Mouse (Mus musculus) embryonic facial prominence, embryonic 10.5 days (tissue): ENCODE measurements around the gene Ndufv3. TPM values are rescaled to one million over a fixed set of nuclear protein-coding genes. Genes with fewer than 3 reads are reported as not detected.
A peak's percentile ranks its signal among the peaks of the same experiment; 100 is the strongest.
"Not testable (repeated sequence)": the region's sequence is repeated elsewhere in the genome, so short reads cannot be mapped to it uniquely, and the experiment has no call there.

ENCODE experiments used
- DNase-seq: peaks from one replicate; pipeline ENCODE4 v3.0.0-alpha.2; 2017; ENCODE audit warnings: low spot score
- H3K27ac ChIP-seq: fragments of 300-500 bp; sonication (generic); replicated peaks from 2 replicates; pipeline ENCODE4 v1.5.1; 2016; ENCODE audit warnings: mild to moderate bottlenecking
- H3K27me3 ChIP-seq: fragments of 300-500 bp; sonication (generic); replicated peaks from 2 replicates; pipeline ENCODE4 v1.6.1; 2016; ENCODE audit warnings: low read depth, mild to moderate bottlenecking; ENCODE audit not compliant: poor library complexity, severe bottlenecking
- H3K36me3 ChIP-seq: fragments of 300-500 bp; sonication (generic); replicated peaks from 2 replicates; pipeline ENCODE4 v1.6.1; 2016; ENCODE audit warnings: mild to moderate bottlenecking, moderate library complexity
- H3K4me1 ChIP-seq: fragments of 300-500 bp; sonication (generic); 2 replicates; pipeline ENCODE4 v1.6.1; 2016
- H3K4me3 ChIP-seq: fragments of 300-500 bp; sonication (generic); 2 replicates; pipeline ENCODE4 v1.5.1; 2016; ENCODE audit warnings: mild to moderate bottlenecking, moderate library complexity
- H3K9me3 ChIP-seq: fragments of 300-500 bp; sonication (generic); 2 replicates; pipeline ENCODE4 v1.6.1; 2016; ENCODE audit warnings: mild to moderate bottlenecking
- WGBS: fragments of 180-500 bp; shearing (Covaris S2); methylation state at CpG from one replicate; pipeline ENCODE4 v1.1.7; 2016; 5-methylcytosine and 5-hydroxymethylcytosine counted together
- polyA plus RNA-seq: library from polyadenylated mRNA; unstranded; fragments of >200 nt; fragmentation: Nextera tagmentation; extraction: Ambion mirVana; gene quantifications from 2 replicates; pipeline ENCODE4 v1.2.1, GENCODE M21; 2016

The Ndufv3 gene
- polyA plus RNA-seq, 1 experiment from 2014 or later, result 242 TPM

GRCm38 (mm10) chr17:31541460-31541831, 21.5 kb downstream of the Ndufv3 start:
- WGBS, result 48% methylated on average over 6 of the region's 6 CpGs
- no peaks in the 10 kb centered on the region for H3K36me3 ChIP-seq
- peak; percentile 39 for DNase-seq
- H3K27ac ChIP-seq, result peak overlapping the region; percentile 60; the same call in 1 of the 2 replicates
- H3K4me3 ChIP-seq, result no peak overlapping the region
- no peaks in the 10 kb centered on the region for H3K27me3 ChIP-seq
- no peaks in the 10 kb centered on the region for H3K9me3 ChIP-seq
- H3K4me1 ChIP-seq, result peaks cover 24% of the 10 kb centered on the region

DNA sequence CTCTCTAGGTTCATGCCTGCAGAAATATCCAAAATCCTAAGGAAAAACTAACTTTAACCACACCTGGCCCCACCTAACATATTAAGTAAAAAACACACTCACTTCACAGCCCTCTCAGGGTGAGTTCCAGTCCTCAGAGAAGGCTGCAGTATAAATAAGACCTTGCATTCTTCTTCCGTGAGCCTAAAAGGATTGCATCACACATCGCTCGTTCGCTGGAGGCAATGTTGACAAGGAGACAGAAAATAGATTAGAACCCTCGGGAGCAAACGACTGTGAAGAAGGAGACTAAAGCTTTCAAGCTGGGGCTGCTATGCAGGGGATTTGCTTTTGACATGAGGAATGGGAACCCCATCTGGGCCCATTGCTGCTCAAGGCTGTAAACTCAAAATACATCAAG, 23.7 kb downstream of the Ndufv3 start:
- H3K9me3 ChIP-seq, result no peaks in the 10 kb centered on the region
- H3K36me3 ChIP-seq, result no peaks in the 10 kb centered on the region
- 40% methylated on average over 6 of the region's 6 CpGs for WGBS
- H3K27ac ChIP-seq, result no peak overlapping the region
- H3K4me3 ChIP-seq, result no peak overlapping the region
- H3K27me3 ChIP-seq, result no peaks in the 10 kb centered on the region
- no peak for DNase-seq
- peaks cover 31% of the 10 kb centered on the region for H3K4me1 ChIP-seq

DNA sequence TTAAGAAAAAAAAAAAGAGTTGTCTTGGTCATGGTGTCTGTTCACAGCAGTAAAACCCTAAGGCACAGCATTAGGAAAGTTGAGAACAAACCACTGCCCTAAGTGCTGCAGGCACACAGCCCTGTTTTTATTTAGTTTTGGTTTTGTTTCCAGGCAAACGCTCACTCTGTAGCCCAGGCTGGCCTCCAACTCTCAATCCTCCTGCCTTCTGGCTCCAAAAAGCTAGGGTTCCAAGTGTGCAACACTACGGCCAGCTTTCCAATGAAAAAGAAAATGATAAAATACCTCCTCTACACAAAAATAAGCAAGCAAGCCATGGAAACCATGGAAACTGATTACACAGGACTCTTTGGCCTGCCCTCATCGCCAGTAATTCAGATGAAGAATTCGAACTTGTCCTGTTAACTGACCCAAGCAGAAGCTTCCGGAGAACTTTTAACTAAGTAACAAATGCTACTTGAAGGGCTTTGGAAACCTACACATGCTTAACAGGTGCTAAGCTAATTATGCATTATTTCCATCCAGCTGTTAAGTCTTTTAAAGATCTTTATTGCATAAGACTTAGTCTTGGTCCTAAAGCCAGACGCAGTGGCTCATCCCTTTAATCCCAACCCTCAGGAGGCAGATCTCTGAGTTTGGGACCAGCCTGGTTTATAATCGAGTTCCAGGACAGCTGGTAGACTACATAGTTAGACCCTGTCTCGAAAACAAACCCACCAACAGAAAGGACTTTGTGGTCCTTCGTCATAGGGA, 26.7 kb downstream of the Ndufv3 start:
- Histone ChIP-seq H3K4me1 (peaks cover 17% of the 10 kb centered on the region), H3K9me3 (peaks cover 3% of the 10 kb centered on the region; the same call in 1 of the 2 replicates), H3K4me3 (no peak overlapping the region), H3K27me3 (no peaks in the 10 kb centered on the region), H3K27ac (no peak overlapping the region), H3K36me3 (no peaks in the 10 kb centered on the region)
- WGBS, result 88% methylated on average over 9 of the region's 9 CpGs
- no peak for DNase-seq

GRCm38 (mm10) chr17:31547974-31548373, 28.1 kb downstream of the Ndufv3 start:
- no peak overlapping the region for H3K4me3 ChIP-seq
- H3K4me1 ChIP-seq, result peaks cover 12% of the 10 kb centered on the region
- H3K9me3 ChIP-seq, result peaks cover 3% of the 10 kb centered on the region; the same call in 1 of the 2 replicates
- no peak for DNase-seq
- H3K27ac ChIP-seq, result peak overlapping the region; percentile 71
- no peaks in the 10 kb centered on the region for H3K36me3 ChIP-seq
- WGBS, result 34% methylated on average over 3 of the region's 3 CpGs
- no peaks in the 10 kb centered on the region for H3K27me3 ChIP-seq

GRCm38 (mm10) chr17:31549389-31549788, 29.5 kb downstream of the Ndufv3 start:
- no peak for DNase-seq
- WGBS, result 66% methylated on average over 8 of the region's 8 CpGs

DNA sequence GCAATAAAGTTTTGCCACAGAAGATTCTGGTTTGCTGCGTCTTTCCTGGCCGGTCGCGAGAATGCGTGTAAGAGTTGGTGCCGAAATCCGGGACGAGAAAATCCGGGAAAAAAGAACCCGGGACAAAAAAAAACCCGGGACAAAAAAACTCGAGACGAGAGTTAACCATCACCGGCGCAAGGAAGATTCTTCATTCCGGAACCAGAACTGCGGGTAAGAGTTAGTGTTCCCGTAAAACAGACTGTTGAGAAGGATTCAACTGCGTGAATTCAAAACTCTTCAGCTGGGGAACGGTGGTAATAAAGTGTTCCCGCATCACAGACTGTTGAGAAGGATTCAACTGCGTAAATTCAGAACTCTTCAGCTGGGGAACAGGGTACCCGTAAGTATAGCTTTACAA, 32.7 kb downstream of the Ndufv3 start:
- peaks cover 19% of the 10 kb centered on the region for H3K4me1 ChIP-seq
- H3K27me3 ChIP-seq, H3K27ac ChIP-seq, DNase-seq, H3K4me3 ChIP-seq, H3K36me3 ChIP-seq, H3K9me3 ChIP-seq: not testable (repeated sequence)
- 94% methylated on average over 23 of the region's 23 CpGs for WGBS

More at GRCm38 (mm10) chr17:31549389-31549788, 29.5 kb downstream of the Ndufv3 start:
- Histone ChIP-seq H3K4me1 (peaks cover 12% of the 10 kb centered on the region), H3K4me3 (no peak overlapping the region), H3K9me3 (peaks cover 3% of the 10 kb centered on the region; the same call in 1 of the 2 replicates), H3K27ac (no peak overlapping the region), H3K27me3 (no peaks in the 10 kb centered on the region), H3K36me3 (no peaks in the 10 kb centered on the region)

DNA sequence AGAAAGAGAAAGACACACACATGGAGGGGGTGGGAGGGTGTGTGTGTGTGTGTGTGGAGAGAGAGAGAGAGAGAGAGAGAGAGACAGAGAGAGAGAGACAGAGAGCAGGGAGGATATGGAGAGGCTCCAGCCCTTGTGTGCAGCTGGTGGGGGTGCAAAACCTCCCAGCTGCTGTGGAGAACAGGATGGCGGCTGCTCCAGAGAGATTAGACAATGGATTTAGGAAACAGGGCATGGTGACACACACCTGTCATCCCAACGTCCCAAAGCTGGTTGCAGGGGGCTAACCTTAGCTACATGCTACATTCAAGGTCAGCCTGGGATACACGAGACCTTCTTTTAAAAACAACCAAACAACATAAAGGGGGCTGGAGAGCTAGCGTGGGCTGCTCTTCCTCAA, 36.3 kb downstream of the Ndufv3 start:
- Histone ChIP-seq H3K4me3 (no peak overlapping the region), H3K27me3 (no peaks in the 10 kb centered on the region), H3K36me3 (no peaks in the 10 kb centered on the region), H3K4me1 (peaks cover 19% of the 10 kb centered on the region), H3K27ac (peak overlapping the region; percentile 59), H3K9me3 (no peaks in the 10 kb centered on the region)
- DNase-seq, result no peak
- WGBS, result 77% methylated on average over 4 of the region's 4 CpGs

GRCm38 (mm10) chr17:31557124-31557880, 37.4 kb downstream of the Ndufv3 start:
- H3K27me3 ChIP-seq, result no peaks in the 10 kb centered on the region
- 58% methylated on average over 11 of the region's 11 CpGs for WGBS
- H3K4me1 ChIP-seq, result peaks cover 19% of the 10 kb centered on the region
- H3K4me3 ChIP-seq, result no peak overlapping the region
- no peaks in the 10 kb centered on the region for H3K36me3 ChIP-seq
- H3K9me3 ChIP-seq, result no peaks in the 10 kb centered on the region
- peak overlapping the region; percentile 77 for H3K27ac ChIP-seq
- DNase-seq, result peak; percentile 84

DNA sequence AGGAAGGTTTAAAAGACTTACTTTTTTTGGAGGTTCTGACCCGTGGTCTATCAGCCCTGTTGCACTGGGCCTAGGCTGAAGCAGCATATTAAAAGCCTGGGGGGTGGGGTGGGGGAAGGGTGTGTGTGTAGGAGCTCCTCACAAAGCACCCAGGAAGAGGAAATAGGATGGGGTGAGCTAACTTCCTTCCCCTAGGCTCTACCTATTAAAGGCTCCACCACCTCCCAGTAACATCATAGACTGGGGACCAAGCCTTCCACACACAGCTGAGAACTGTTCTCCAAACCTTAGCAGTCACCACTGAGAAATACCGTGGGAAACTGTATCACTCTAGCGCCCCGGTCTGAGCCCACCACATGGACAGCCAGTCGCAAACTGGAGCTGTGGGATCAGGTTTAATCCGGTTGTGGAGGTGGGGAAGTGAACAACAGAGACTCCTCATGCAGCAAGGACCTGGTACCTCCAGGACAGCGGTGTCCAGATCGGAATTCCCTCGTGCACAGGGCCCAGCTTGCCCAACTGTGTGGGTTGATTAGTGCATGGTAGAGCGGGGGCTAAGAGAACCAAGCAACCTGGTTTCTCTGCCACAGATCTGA, 38.1 kb downstream of the Ndufv3 start:
- H3K27me3 ChIP-seq, result no peaks in the 10 kb centered on the region
- no peak overlapping the region for H3K4me3 ChIP-seq
- no peaks in the 10 kb centered on the region for H3K9me3 ChIP-seq
- no peaks in the 10 kb centered on the region for H3K36me3 ChIP-seq
- peak; percentile 44 for DNase-seq
- peaks cover 19% of the 10 kb centered on the region for H3K4me1 ChIP-seq
- H3K27ac ChIP-seq, result peak overlapping the region; percentile 77
- WGBS, result 77% methylated on average over 10 of the region's 10 CpGs

- Histone ChIP-seq H3K9me3 (no peaks in the 10 kb centered on the region), H3K36me3 (no peaks in the 10 kb centered on the region), H3K4me3 (no peak overlapping the region), H3K4me1 (peaks cover 27% of the 10 kb centered on the region), H3K27me3 (no peaks in the 10 kb centered on the region), H3K27ac (peak overlapping the region; percentile 77; the same call in 1 of the 2 replicates)
- DNase-seq, result no peak
- WGBS, result 93% methylated on average over 11 of the region's 11 CpGs
These were observed 39.3 kb downstream of the Ndufv3 start for GRCm38 (mm10) chr17:31559021-31559789.

- peak overlapping the region; percentile 85 for H3K4me3 ChIP-seq
- peaks cover 34% of the 10 kb centered on the region for H3K4me1 ChIP-seq
- WGBS, result 32% methylated on average over 12 of the region's 12 CpGs
- peak overlapping the region; percentile 91 for H3K27ac ChIP-seq
- H3K9me3 ChIP-seq, result no peaks in the 10 kb centered on the region
- DNase-seq, result peak; percentile 49
- no peaks in the 10 kb centered on the region for H3K27me3 ChIP-seq
- H3K36me3 ChIP-seq, result peaks cover 11% of the 10 kb centered on the region; the same call in 1 of the 2 replicates
These were observed 43.7 kb downstream of the Ndufv3 start for GRCm38 (mm10) chr17:31563632-31564014.
